Mouse (Mus musculus) stomach, embryonic 14.5 days (tissue): ENCODE measurements at regions not wholly inside any gene's neighbourhood (a gene's known extent, or its start where the extent isn't known, plus 50 kb on each side); places are given as distances from the start of the nearest gene placed in this dataset.

Experiments used
- ATAC-seq: fragments of 200-750 bp; cut with Nextera tagmentation; 2 replicates; pipeline ENCODE4 v1.8.0; 2017; ENCODE audit warnings: low read depth, moderate TSS enrichment; ENCODE audit not compliant: insufficient number of reproducible peaks, insufficient read depth, low FRiP score
- H3K27ac ChIP-seq: fragments of 300-500 bp; sonication (generic); 2 replicates; pipeline ENCODE4 v1.5.1; 2014; ENCODE audit warnings: mild to moderate bottlenecking, low read length, moderate library complexity, mixed read lengths
- H3K27me3 ChIP-seq: fragments of 300-500 bp; sonication (generic); 2 replicates; pipeline ENCODE4 v1.6.1; 2014; ENCODE audit warnings: low read length, control low read depth, mixed read lengths; ENCODE audit not compliant: control insufficient read depth, insufficient read depth
- H3K36me3 ChIP-seq: fragments of 300-500 bp; sonication (generic); 2 replicates; pipeline ENCODE4 v1.6.1; 2014; ENCODE audit warnings: mild to moderate bottlenecking, control low read depth, low read length, moderate library complexity, mixed read lengths; ENCODE audit not compliant: control insufficient read depth, insufficient read depth
- H3K4me1 ChIP-seq: fragments of 300-500 bp; sonication (generic); 2 replicates; pipeline ENCODE4 v1.6.1; 2014; ENCODE audit warnings: low read length, control low read depth, mixed read lengths; ENCODE audit not compliant: control insufficient read depth, insufficient read depth
- H3K4me2 ChIP-seq: fragments of 300-500 bp; sonication (generic); replicated peaks from 2 replicates; pipeline ENCODE4 v1.6.1; 2014; ENCODE audit warnings: low read depth, low read length, control low read depth
- H3K4me3 ChIP-seq: fragments of 300-500 bp; sonication (generic); 2 replicates; pipeline ENCODE4 v1.5.1; 2014; ENCODE audit warnings: low read depth, low read length, control low read depth
- H3K9ac ChIP-seq: fragments of 300-500 bp; sonication (generic); replicated peaks from 2 replicates; pipeline ENCODE4 v1.6.1; 2014; ENCODE audit warnings: low read depth, mild to moderate bottlenecking, control low read depth, low read length, moderate library complexity, mixed read lengths
- H3K9me3 ChIP-seq: fragments of 300-500 bp; sonication (generic); 2 replicates; pipeline ENCODE4 v1.6.1; 2016; ENCODE audit warnings: low read depth, low read length, control low read depth; ENCODE audit not compliant: control insufficient read depth
- WGBS: fragments of 180-500 bp; shearing (Covaris S2); extraction: QIAGEN DNeasy Blood & Tissue Kit; methylation state at CpG from one replicate; pipeline ENCODE4 v1.1.7; 2014; 5-methylcytosine and 5-hydroxymethylcytosine counted together

- Histone ChIP-seq H3K27ac (no peak overlapping the region), H3K4me2 (no peak overlapping the region), H3K4me3 (no peak overlapping the region), H3K27me3 (no peaks in the 10 kb centered on the region), H3K4me1 (no peaks in the 10 kb centered on the region), H3K9me3 (no peaks in the 10 kb centered on the region), H3K9ac (no peak overlapping the region), H3K36me3 (no peaks in the 10 kb centered on the region)
- 70% methylated on average over 5 of the region's 5 CpGs for WGBS
- no peak for ATAC-seq
Measured at GRCm38 (mm10) chr1:168569930-168570515, 138.0 kb upstream of the Pbx1 start.

GRCm38 (mm10) chr1:168552394-168552793 is 120.3 kb upstream of the Pbx1 start:
- Histone ChIP-seq H3K4me3 (no peak overlapping the region), H3K4me2 (no peak overlapping the region), H3K9ac (no peak overlapping the region), H3K36me3 (no peaks in the 10 kb centered on the region), H3K4me1 (no peaks in the 10 kb centered on the region), H3K27ac (no peak overlapping the region), H3K27me3 (no peaks in the 10 kb centered on the region), H3K9me3 (no peaks in the 10 kb centered on the region)
- WGBS: 83% methylated on average over 3 of the region's 3 CpGs
- no peak for ATAC-seq

- Histone ChIP-seq H3K4me2 (no peak overlapping the region), H3K27me3 (no peaks in the 10 kb centered on the region), H3K9ac (no peak overlapping the region), H3K9me3 (no peaks in the 10 kb centered on the region), H3K27ac (no peak overlapping the region), H3K4me1 (no peaks in the 10 kb centered on the region), H3K36me3 (no peaks in the 10 kb centered on the region), H3K4me3 (no peak overlapping the region)
- 54% methylated on average over 7 of the region's 7 CpGs for WGBS
- ATAC-seq: no peak
Measured at GRCm38 (mm10) chr1:168549807-168550435, 117.9 kb upstream of the Pbx1 start.

- no peak overlapping the region for H3K9ac ChIP-seq
- no peak overlapping the region for H3K4me2 ChIP-seq
- no peak overlapping the region for H3K4me3 ChIP-seq
- no peak overlapping the region for H3K27ac ChIP-seq
- H3K9me3 ChIP-seq: no peaks in the 10 kb centered on the region
- ATAC-seq: no peak
- no peaks in the 10 kb centered on the region for H3K36me3 ChIP-seq
- H3K4me1 ChIP-seq: no peaks in the 10 kb centered on the region
- WGBS: 88% methylated on average over 3 of the region's 3 CpGs
- H3K27me3 ChIP-seq: no peaks in the 10 kb centered on the region
Measured at GRCm38 (mm10) chr1:168546156-168546555, 114.1 kb upstream of the Pbx1 start.

- no peak overlapping the region for H3K4me3 ChIP-seq
- no peak for ATAC-seq
- H3K4me1 ChIP-seq: no peaks in the 10 kb centered on the region
- WGBS: 62% methylated on average over 7 of the region's 7 CpGs
- no peak overlapping the region for H3K27ac ChIP-seq
- H3K9me3 ChIP-seq: no peaks in the 10 kb centered on the region
- no peaks in the 10 kb centered on the region for H3K27me3 ChIP-seq
- H3K9ac ChIP-seq: no peak overlapping the region
- no peaks in the 10 kb centered on the region for H3K36me3 ChIP-seq
- no peak overlapping the region for H3K4me2 ChIP-seq
Measured at GRCm38 (mm10) chr1:168545072-168545780, 113.2 kb upstream of the Pbx1 start.

GRCm38 (mm10) chr1:168541231-168541630 is 109.2 kb upstream of the Pbx1 start:
- H3K36me3 ChIP-seq: no peaks in the 10 kb centered on the region
- WGBS: 51% methylated on average over 2 of the region's 2 CpGs
- no peak overlapping the region for H3K27ac ChIP-seq
- H3K4me1 ChIP-seq: no peaks in the 10 kb centered on the region
- H3K4me3 ChIP-seq: no peak overlapping the region
- no peaks in the 10 kb centered on the region for H3K27me3 ChIP-seq
- no peak for ATAC-seq
- no peak overlapping the region for H3K4me2 ChIP-seq
- no peak overlapping the region for H3K9ac ChIP-seq
- no peaks in the 10 kb centered on the region for H3K9me3 ChIP-seq

- H3K27me3 ChIP-seq: no peaks in the 10 kb centered on the region
- H3K4me2 ChIP-seq: no peak overlapping the region
- ATAC-seq: no peak
- no peak overlapping the region for H3K9ac ChIP-seq
- H3K9me3 ChIP-seq: no peaks in the 10 kb centered on the region
- no peak overlapping the region for H3K27ac ChIP-seq
- H3K4me1 ChIP-seq: no peaks in the 10 kb centered on the region
- H3K4me3 ChIP-seq: no peak overlapping the region
- 67% methylated on average over 6 of the region's 6 CpGs for WGBS
- no peaks in the 10 kb centered on the region for H3K36me3 ChIP-seq
Measured at GRCm38 (mm10) chr1:168518087-168518486, 86.0 kb upstream of the Pbx1 start.

- ATAC-seq: no peak
- H3K4me2 ChIP-seq: no peak overlapping the region
- H3K27ac ChIP-seq: no peak overlapping the region
- 49% methylated on average over 1 of the region's 1 CpGs for WGBS
- H3K4me3 ChIP-seq: no peak overlapping the region
- H3K9me3 ChIP-seq: no peaks in the 10 kb centered on the region
- H3K27me3 ChIP-seq: no peaks in the 10 kb centered on the region
- H3K4me1 ChIP-seq: no peaks in the 10 kb centered on the region
- no peak overlapping the region for H3K9ac ChIP-seq
- no peaks in the 10 kb centered on the region for H3K36me3 ChIP-seq
Measured at GRCm38 (mm10) chr1:168506326-168506725, 74.3 kb upstream of the Pbx1 start.
